Mouse (Mus musculus) T-helper 17 cell (primary cell): ENCODE data around the gene Caskin2.

Experiments
- in situ Hi-C, 2 experiments: fragments of 300-600 bp; cut with MboI, MseI; formaldehyde crosslinking; loops; 1 replicate in 1 of 2; 2 replicates in 1 of 2; pipeline ENCODE4 v1.15.1; 2025; ENCODE audit warnings: high pct_unique_total_duplicates in 2 of 2

The Caskin2 gene

GRCm38 (mm10) chr11:115808696-115809310 lies 4.6 kb downstream of the Caskin2 start:
- in situ Hi-C loops, result no loop called here

GRCm38 (mm10) chr11:115807971-115808370 lies 5.5 kb downstream of the Caskin2 start:
- in situ Hi-C loops, result no loop called here

- in situ Hi-C loops, result no loop called here
Measured at GRCm38 (mm10) chr11:115807306-115807705, 6.1 kb downstream of the Caskin2 start.

- in situ Hi-C loops, result no loop called here
Measured at GRCm38 (mm10) chr11:115806154-115806553, 7.3 kb downstream of the Caskin2 start.

- in situ Hi-C loops, result no loop called here
Measured at GRCm38 (mm10) chr11:115805005-115805404, 8.4 kb downstream of the Caskin2 start.

GRCm38 (mm10) chr11:115803072-115803709 lies 10.2 kb downstream of the Caskin2 start:
- in situ Hi-C loops, result no loop called here

- in situ Hi-C loops, result no loop called here
Measured at GRCm38 (mm10) chr11:115800981-115801380, 12.5 kb downstream of the Caskin2 start.

GRCm38 (mm10) chr11:115797665-115798064 lies 15.8 kb downstream of the Caskin2 start:
- in situ Hi-C loops, result no loop called here

GRCm38 (mm10) chr11:115796898-115797297 lies 16.5 kb downstream of the Caskin2 start:
- in situ Hi-C loops, result no loop called here

- in situ Hi-C loops, result loop anchor here in 1 of 2 experiments (5.0 kb wide), 1 partner anchor 1765 kb away; no protein-coding TSS in a partner anchor
Measured at GRCm38 (mm10) chr11:115792353-115792752, 21.1 kb downstream of the Caskin2 start.

- in situ Hi-C loops, result loop anchor here in 1 of 2 experiments (5.0 kb wide), 1 partner anchor 1765 kb away; no protein-coding TSS in a partner anchor
Measured at GRCm38 (mm10) chr11:115791919-115792318, 21.5 kb downstream of the Caskin2 start.

- in situ Hi-C loops, result loop anchor here in 1 of 2 experiments (5.0 kb wide), 2 partner anchors 63 to 1768 kb away; no protein-coding TSS in a partner anchor
Measured at GRCm38 (mm10) chr11:115789787-115790186, 23.7 kb downstream of the Caskin2 start.

- in situ Hi-C loops, result loop anchor here in 1 of 2 experiments (5.0 kb wide), 1 partner anchor 66 kb away; no protein-coding TSS in a partner anchor
Measured at GRCm38 (mm10) chr11:115786473-115786872, 27.0 kb downstream of the Caskin2 start.

GRCm38 (mm10) chr11:115780141-115781070 lies 33.0 kb downstream of the Caskin2 start:
- in situ Hi-C loops, result no loop called here

GRCm38 (mm10) chr11:115779038-115779571 lies 34.3 kb downstream of the Caskin2 start:
- in situ Hi-C loops, result no loop called here

GRCm38 (mm10) chr11:115777487-115778335 lies 35.7 kb downstream of the Caskin2 start:
- in situ Hi-C loops, result no loop called here

- in situ Hi-C loops, result no loop called here
Measured at GRCm38 (mm10) chr11:115776954-115777353, 36.5 kb downstream of the Caskin2 start.

GRCm38 (mm10) chr11:115775821-115776665 lies 37.4 kb downstream of the Caskin2 start:
- in situ Hi-C loops, result no loop called here

- in situ Hi-C loops, result no loop called here
Measured at GRCm38 (mm10) chr11:115774653-115775052, 38.8 kb downstream of the Caskin2 start.

- in situ Hi-C loops, result no loop called here
Measured at GRCm38 (mm10) chr11:115768896-115769295, 44.5 kb downstream of the Caskin2 start.
